Mouse (Mus musculus) C2C12 (cell line): ENCODE results near the gene Garem2.

ENCODE experiments used
- CTCF ChIP-seq: IDR thresholded peaks from one replicate; pipeline ENCODE4 v1.5.1; 2011; ENCODE audit not compliant: control insufficient read depth, insufficient read depth, insufficient read length
- MAX ChIP-seq: IDR thresholded peaks from one replicate; pipeline ENCODE4 v1.6.1; 2011; ENCODE audit warnings: mild to moderate bottlenecking, control low read depth
- MYOD1 ChIP-seq: IDR thresholded peaks from one replicate; pipeline ENCODE4 v1.6.1; 2011; ENCODE audit warnings: low read depth; ENCODE audit not compliant: control insufficient read depth, insufficient read length
- MYOG ChIP-seq: IDR thresholded peaks from one replicate; pipeline ENCODE4 v1.6.1; 2011; ENCODE audit not compliant: control insufficient read depth, insufficient read length; ENCODE audit errors: extremely low read depth
- USF1 ChIP-seq: IDR thresholded peaks from one replicate; pipeline ENCODE4 v1.6.1; 2011; ENCODE audit warnings: low read depth, mild to moderate bottlenecking, control low read depth, moderate library complexity

GRCm38 (mm10) chr5:30154013-30154412 lies 49.1 kb downstream of the Garem2 start:
- TF ChIP-seq CTCF (no peak), MYOD1 (no peak), MYOG (no peak), MAX (no peak), USF1 (no peak)
